Mouse (Mus musculus) cerebellum, postnatal 25 days (tissue): ENCODE measurements around the gene Sap18b.
"Not testable (repeated sequence)": the region's sequence is repeated elsewhere in the genome, so short reads cannot be mapped to it uniquely, and the experiment has no call there.

Experiments
- DNase-seq, 2 experiments: peaks; one replicate each; pipeline ENCODE4 v3.0.0; 2021; ENCODE audit warnings: mixed read lengths in 2 of 2

Gene Sap18b

DNA sequence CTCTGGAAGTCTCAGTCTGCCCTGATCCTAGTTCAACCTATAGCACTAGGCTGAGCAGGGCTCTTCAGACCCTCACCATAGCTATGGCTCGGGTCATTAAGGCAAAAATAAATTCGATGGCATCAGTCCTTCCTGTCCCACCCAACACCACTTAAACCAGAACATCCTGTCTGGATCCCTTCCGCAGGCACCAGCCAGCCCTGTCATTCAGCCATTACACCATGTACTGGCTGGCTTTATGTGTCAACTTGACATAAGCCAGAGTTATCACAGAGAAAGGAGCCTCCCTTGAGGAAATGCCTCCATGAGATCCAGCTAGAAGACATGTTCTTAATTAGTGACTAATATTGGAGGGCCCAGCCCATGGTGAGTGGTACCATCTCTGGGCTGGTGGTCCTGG, 2.4 kb upstream of the Sap18b start:
- no peak for DNase-seq

DNA sequence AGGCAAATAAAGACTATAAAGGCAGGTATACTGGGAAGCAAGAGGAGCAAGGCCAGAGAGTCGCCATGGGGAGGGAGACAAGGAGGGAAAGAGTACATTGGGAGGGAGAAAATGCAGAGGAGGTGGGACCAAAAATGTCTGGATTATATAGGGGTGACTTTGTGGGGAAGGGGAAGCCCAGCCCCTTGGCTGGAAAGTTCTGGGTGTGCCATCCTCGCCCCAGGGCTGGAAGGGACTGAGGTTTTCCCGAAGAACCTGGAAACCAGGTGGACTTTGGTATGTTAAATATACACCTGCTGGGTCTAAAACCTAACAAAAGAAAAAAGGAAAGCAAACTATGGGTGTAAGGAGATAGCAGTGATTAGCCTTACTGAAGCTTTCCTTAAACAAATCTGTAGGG, 5.0 kb downstream of the Sap18b start:
- no peak for DNase-seq

DNA sequence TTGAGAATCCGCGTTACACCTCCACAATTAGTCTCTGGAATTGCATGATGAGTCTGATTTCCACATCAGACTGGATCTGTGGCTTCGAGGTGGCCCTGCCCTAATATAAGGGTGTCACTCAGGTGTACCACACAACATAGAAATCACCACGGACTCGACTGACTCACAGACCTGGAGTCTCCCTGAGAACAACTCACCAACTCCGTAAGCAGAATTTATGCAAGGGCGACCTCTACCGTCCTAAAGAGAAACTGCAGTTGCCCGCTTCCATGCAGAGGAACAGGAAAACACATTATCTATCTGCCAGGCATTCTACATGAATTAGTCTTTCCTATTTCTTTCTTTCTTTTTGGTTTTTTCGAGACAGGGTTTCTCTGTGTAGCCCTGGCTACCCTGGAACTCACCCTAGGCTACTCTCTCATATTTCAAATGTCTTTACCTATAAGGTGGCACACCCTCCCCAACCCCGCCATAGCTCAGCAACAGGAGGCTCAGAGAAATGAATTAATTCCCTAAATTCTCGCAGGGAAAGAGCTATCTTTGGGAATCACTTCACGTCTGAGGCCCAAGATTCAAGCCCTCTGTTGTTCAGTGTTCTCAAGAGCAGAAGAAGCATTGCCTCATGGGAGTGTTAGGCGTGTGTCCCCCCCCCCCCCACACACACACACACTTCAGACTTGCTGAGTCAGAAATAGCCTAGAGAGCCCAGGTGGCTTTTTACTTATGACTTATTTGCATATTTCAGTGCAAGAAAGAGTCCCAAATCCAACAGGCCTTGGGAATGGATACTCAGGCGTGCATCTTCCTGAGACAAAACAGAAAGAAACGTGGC, 7.7 kb downstream of the Sap18b start:
- peak; percentile 88 to 90 for DNase-seq

DNA sequence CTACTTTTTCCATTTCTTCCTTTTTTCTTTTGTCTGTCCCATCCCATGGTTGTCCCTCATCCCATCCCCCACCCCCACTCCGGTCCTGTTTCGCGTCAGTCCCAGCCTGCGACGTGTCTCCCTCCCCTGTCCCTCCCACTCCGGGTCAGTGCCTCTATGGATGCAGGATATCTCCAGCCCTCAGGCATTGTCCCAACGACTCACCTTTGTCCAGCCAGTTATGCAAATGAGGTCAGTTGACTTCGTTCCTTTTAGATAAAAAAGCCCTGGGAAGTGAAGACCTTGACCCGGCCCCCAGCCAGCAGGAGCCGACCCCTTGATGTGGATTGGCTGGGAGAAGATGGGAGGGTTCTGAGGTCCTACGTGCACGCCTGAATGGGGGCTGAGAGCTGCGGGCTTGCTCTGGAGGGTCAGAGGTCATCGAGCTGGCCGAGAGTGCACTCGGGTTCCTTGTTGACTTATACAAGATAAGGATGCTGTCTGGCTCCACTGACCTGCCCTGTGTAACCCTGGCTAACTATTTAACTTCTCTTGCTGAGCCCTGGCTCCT, 8.4 kb downstream of the Sap18b start:
- DNase-seq: no peak

DNA sequence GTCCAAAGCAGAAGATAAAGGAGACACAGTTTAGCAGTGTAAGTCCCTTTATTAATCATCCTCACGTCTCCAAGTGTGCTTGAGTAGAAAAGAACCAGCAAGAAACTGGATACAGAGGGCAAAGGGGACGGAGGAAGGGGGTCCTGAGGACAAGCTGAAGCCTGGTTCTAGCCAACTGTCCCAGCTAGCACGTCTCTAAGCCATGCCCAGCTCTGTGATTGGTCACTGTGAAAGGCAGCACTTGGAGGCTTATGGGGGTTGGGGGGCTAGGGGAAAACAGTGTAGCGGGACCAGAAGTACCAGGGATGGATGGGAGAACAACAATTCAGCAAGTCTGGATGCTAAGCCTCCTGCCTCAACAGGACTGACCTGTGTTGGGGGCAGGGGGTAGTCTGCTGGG, 10.7 kb downstream of the Sap18b start:
- DNase-seq: no peak

DNA sequence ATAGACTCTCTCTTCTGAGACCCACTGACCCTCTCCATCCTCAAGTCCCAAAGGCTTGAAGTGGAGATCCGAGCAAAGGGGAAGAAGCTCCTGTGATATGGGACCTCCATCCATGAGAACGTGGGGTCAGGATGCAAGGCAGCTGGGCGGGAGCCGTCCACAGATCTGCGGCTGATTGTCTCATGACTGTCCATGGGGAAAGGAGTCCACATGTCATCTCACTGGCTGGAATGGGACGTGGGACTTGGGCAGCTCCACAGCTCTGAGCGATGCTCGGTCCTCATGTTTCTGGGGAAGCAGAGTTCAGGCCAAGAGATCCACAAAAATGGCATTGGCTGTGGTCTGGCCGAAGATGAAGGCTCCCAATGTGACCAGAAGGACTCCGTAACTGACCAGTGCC, 12.1 kb downstream of the Sap18b start:
- no peak for DNase-seq

DNA sequence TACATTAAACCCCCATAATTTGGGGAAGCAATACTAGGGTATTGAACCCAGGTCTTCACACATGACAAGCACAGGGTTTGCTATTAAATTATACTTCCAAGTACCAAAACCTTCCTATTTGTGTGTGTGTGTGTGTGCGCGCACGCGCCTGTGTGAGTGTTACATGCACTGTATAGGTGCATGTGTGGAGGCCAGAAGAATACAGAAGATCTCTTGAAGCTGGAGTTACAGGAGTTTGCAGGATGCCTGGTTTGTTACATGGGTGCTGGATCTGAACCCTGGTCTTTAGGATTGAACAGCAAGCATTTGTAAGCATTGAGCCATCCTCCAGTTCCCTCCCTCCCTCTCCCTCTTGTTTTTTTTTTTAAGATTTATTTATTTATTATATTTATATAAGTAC, 14.1 kb downstream of the Sap18b start:
- DNase-seq: no peak

DNA sequence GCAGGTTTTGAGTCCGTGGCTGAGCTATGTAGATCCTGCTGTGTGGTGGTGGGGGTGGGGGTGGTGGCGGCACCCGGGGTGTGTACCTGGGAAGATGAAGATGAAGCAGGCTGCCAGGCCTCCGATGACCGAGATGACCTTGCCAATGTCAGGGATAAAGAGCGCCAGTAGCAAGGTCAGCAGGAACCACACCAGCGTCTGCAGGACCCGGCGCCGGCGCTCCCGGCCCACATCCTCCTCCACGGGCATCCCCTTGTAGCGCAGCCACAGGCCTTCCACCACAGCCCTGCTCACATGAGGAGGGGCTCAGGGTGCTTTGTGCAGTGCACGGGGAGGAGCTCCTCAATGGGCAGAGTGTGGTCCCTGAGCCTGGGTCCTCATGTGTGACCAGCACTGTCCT, 16.3 kb downstream of the Sap18b start:
- DNase-seq: no peak

DNA sequence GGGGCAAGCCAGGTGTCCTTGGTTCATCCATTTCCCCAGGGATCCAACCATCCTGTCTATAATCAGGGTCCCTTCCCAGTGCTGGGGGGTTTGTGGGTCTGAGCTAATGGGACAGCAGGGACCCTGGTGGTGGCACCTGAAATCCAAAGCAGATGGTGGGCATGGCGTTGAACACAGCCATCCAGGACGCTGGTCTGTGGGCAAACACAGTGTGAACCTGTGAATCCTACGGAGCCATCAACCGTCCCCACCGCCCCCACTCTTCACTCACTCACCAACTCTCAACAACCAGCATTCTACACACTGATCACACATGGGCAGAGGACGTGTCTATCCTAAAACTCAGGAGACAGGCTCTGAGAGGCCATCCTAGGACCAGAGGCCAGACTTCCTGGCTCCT, 18.8 kb downstream of the Sap18b start:
- no peak for DNase-seq

DNA sequence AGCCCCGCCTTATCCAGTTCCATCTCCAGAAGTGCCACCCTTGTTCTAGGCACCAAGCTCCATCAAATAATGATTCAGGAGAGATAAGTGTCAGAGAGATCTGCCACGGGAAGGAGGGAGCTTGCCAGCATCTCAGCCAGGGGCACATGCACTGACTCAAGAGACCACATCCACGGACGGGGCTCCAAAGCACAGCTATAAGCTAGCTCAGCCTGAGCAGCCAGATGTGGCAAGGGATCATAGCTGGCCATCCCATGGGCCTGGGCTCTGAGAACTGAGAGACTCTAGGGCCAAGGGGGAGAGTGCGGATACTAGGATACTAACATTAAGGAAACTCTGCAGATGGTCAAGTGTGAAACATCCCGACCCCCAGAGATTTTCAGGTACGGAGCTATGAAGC, 19.9 kb downstream of the Sap18b start:
- DNase-seq: no peak

DNA sequence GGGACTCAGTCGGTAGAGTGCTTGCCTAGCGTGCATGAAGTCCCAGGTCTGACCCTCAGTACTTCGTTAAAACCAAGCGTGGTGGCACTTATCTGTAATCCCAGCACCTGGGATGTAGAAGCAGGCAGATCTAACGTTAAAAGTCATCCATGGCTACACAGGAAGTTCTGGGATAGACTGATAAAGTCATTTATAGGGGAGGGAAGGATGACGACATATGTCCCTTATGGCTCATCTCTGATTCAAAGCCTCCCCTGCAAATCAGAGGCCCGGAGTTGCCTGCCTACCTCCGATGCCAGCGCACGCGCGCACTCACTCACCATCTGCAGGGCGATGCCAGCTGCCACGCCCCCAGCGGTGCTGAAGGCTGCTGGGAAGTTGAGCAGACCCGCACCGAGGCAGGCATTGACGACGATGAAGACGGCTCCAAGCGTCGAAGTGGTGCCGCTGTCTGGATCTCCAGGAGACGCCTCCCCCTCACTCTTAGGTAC, 23.0 kb downstream of the Sap18b start:
- DNase-seq: peak in 1 of 2 experiments; percentile 28

DNA sequence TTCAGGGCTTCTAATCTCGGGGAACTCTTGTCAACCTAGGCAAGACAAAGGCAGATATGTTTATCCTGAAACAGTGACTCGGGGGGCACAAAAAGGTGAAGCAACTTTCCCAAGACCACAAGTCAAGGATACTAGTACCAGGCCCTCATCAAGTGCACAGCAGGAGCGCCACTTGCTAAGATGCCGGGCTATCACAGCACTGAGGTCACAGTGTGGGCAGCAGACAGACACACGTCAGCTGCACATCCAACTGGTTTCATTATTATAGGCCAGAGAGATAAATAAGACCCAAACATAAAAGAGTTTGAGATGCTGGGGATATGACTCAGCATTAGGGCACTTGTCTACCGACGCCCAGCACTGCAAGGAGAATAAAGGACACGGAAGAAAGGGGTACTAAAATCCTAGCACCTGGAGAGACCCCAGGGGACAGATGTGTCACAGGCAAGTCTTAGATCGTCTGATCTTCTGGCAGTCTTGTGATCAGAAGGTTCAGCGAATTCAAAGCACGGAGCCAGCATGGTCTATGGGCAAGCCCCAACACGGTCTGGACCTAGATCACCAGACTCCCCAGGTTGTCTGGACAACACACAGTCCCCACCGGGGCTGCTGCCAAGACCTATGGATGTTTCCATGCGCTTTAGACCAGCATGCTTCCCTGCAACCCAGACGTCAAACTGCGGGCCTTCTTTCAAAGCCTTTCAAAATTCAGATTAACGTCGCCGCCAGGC, 23.8 kb downstream of the Sap18b start:
- DNase-seq: no peak

DNA sequence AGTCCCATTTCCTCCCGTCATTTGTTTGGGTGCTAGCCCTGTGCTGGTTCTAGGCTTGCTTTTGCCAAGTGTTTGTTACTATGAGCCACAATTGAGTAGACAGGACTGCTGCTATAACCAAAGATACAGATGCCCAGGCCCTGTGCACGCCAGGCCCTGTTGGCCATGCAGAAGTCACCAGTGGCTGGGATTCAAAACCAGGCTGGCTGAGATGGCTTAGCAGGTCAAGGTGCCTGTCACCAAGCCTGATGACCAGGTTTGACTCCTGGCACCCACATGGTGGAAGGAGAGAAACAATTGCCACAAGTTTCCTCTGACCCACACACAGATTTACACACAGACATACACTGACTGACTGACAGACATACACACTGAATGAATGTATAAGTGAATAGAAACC, 25.2 kb downstream of the Sap18b start:
- DNase-seq: no peak

DNA sequence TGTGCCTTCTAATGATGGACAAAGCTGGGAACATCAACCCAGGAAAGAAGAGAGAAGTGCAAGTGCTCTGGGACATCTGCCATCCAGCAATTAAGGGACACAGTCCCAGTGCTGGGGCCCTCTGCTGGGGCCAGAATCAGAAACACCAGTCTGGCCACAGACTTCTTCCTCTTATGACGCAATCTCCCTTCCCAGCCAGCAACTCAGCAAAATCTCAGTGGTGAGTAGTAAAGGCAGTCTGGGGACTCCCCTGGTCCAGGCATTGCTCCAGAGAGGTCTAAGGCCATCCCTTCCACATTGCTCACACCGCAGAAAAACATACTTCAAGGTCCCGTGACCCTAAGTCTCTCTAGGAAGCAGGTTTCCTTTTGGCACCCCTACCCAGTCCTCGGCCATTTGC, 27.1 kb downstream of the Sap18b start:
- DNase-seq: no peak

DNA sequence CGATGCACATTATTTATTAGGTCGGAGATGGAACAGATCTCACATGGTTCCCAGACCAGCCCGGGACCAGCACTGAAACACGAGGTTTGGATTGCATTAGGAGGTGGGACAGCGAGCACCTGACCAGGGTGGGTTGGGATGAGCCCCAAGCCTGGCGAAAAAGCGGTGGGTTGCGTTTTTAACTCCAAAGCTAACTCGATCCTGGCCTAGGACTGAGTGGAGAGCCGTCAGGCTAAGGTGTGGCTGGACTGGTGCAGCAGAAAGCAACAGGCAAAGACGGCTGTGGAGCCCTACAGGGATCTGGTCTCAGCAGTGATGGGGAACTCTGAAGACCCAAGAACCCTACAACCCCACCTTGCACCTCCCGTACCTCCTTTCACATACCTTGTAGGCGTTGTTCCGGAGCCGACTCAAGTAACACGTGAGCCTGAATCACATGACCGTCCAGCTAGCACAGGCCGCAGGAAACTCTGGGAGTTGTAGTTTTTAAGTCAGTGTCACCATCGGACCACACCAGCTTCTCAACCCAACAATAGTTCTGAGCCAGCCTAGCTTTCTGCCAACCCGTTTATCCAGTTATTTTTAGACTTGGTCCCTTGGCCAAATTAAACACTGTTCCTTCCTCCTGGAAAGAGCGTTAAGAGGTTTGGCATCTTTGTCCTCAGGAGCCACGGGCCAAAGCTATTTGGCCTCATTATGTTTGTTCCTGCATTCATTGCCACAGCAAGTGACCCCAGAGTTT, 28.1 kb downstream of the Sap18b start, which contains the start of gene Slc38a7:
Gene Slc38a7, minus strand, starts transcription at position 438 of the 742 bp plus-strand sequence.
- DNase-seq: peak; percentile 72 to 78

DNA sequence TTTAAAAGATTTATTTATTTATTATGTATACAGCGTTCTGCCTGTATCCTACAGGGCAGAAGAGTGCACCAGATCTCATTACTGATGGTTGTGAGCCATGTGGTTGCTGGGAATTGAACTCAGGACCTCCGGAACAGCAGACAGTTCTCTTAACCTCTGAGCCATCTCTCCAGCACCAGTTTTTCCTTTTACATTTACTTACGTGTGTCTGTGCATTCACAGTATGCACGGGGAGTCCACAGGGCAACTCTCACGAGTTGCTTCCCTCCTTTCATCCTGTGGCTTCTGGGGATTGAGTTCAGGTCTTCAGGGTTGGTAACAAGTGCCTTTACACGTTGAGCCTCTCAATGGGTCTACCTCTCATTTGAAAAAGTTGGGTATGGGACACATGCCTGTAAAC, 29.0 kb downstream of the Sap18b start:
- DNase-seq: no peak

DNA sequence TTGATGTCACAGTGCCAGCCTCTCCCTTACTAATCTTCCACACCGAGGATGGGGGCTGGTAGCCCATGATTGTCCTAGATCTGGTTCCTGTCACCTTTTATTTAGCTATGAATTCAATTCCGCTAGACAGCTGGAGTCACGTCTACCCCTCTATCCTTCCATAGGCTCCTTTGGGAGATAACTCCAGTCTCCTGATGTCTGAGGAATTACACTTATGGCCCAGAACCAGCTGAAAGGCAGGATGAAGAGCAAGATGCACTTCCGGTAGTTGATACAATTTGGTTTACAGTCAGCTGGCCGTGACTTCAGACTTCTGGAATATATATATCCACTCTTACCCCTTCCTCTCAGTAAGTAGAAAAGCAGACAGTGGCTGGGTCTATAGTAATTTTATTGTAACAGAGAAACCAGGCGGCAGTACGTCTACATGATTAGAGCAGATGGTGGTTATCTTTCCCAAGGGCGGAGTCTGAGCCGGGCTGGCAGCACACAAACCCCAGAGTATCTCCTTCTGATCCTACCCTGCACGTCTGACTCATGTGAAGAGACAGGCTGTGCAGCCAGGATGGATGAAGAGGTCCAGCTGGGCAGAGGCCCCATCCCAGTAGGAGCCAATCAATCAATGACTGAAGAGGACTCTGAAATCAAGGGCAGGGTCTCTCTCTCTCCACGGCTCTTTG, 38.8 kb downstream of the Sap18b start:
- DNase-seq: not testable (repeated sequence)

DNA sequence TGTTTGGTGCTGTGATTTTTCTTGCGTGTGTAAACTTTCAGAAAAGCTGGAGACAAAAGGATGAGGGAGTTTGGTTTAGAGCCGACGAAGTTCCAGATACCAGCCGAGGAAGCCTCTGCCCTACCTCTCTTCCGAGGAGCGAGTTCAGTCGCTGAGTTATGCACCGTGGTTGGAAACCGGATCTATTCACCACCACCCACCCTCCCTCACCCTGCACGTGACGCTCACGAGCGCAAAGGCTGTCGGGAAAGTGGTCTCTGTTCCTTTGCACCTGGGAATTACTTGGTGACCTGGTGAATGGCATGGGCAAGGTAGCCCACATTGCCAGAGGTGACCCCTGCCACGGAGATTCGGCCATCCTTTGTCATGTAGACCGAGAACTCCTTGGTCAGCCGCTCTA, 39.7 kb downstream of the Sap18b start:
- DNase-seq: not testable (repeated sequence)

DNA sequence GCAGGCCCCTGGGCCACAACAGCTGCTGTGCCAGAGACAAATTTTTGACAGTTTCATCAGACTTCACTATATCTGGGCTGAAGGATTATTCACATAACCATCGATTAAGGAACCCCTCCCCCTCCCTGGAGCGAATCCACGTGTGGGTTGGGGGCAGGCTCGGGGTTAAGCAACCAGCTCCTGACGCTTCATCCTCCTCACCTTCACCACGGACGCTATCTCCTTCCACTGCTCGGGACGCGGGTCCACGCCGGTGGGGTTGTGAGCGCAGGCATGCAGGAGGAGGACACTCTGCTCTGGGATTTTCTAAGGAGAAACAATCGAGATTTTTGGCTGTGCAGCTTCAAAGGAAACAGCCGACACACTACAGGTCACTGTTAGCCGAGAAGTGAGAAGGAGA, 46.5 kb downstream of the Sap18b start:
- no peak for DNase-seq

DNA sequence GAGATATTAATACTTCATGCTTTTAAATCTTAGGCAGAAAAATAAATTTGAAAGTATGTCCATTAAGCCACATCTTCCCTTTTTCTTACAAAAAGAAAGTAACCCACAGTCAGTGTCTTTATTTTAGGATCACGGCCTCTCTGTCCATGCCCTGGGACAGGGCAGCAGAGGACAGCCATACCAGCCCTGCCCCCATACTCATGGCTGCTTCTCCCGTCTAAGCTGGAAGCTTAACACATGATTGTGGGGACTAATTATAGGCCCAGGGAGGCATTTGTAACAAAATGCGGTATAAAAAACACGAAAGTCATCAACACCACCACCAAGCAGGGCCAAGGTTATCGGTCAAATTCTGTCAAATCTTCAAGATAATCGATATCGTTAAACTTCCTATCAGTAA, 50.1 kb downstream of the Sap18b start:
- DNase-seq: no peak
